Mouse (Mus musculus) liver, postnatal 0 days (tissue): ENCODE results near the gene Sdk2.

ENCODE experiments used
- CTCF ChIP-seq: sonication (generic); IDR thresholded peaks from 2 replicates; pipeline ENCODE4 v1.5.1; 2016; ENCODE audit warnings: antibody characterized with exemption, low read depth
- EP300 ChIP-seq: IDR thresholded peaks from 2 replicates; pipeline ENCODE4 v1.6.1; 2016; ENCODE audit warnings: antibody characterized with exemption, low read depth, mild to moderate bottlenecking

DNA sequence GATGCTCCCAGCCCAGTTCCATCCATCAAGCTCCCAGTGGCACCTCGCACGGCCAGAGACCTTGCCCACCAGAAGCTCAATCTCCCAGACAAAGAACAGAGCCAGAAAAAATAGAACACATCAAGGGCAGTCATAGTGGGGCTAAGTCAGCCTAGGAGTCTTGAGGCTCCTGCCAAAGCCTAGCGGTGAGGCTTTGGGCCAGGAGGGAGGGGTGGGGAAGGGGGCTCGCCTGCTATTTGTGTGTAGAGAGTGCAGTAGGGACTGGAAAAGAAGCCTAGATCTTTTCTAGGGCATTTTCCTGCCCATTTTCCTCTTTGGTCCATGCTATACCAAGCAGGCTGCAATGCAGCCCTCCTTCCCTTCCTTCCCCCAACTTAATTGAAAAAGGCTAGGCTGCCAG lies 76.8 kb downstream of the Sdk2 start:
- TF ChIP-seq EP300 (no peak), CTCF (no peak)
